Mouse (Mus musculus) cortical plate, adult 2 months (tissue): ENCODE measurements around the gene Rarres1. TPM values are rescaled to one million over a fixed set of nuclear protein-coding genes. Genes with fewer than 3 reads are reported as not detected.

ENCODE experiments used
- H3K27ac ChIP-seq: fragments of 200-500 bp; 2 replicates; pipeline ENCODE4 v1.5.1; 2012; ENCODE audit warnings: low read length, control low read depth, inconsistent platforms; ENCODE audit not compliant: insufficient read depth
- H3K4me1 ChIP-seq: fragments of 200-500 bp; 2 replicates; pipeline ENCODE4 v1.6.1; 2011; ENCODE audit warnings: low read length; ENCODE audit not compliant: control insufficient read depth, insufficient read depth
- H3K4me3 ChIP-seq: fragments of 200-500 bp; 2 replicates; pipeline ENCODE4 v1.5.1; 2011; ENCODE audit warnings: mild to moderate bottlenecking, low read length, control low read depth; ENCODE audit not compliant: insufficient read depth
- CTCF ChIP-seq: fragments of 200-500 bp; IDR thresholded peaks from 2 replicates; pipeline ENCODE4 v1.5.1; 2011; ENCODE audit warnings: mild to moderate bottlenecking, control low read depth, low read length; ENCODE audit not compliant: insufficient read depth; ENCODE audit errors: extremely low read depth
- POLR2A ChIP-seq: fragments of 200-500 bp; IDR thresholded peaks from 2 replicates; pipeline ENCODE4 v1.6.1; 2011; ENCODE audit warnings: mild to moderate bottlenecking, low read length, control low read depth; ENCODE audit not compliant: insufficient read depth; ENCODE audit errors: extremely low read depth
- polyA plus RNA-seq: library from polyadenylated mRNA; depleted of rRNA; stranded (reverse); fragments of >200 nt; gene quantifications from 2 replicates; pipeline ENCODE4 v1.2.3, GENCODE M21; 2012

The Rarres1 gene
- polyA plus RNA-seq, 1 experiment: 1.0 TPM

GRCm38 (mm10) chr3:67522709-67523108 is 7.4 kb upstream of the Rarres1 start:
- Histone ChIP-seq H3K4me3 (no peak overlapping the region), H3K4me1 (no peaks in the 10 kb centered on the region), H3K27ac (no peak overlapping the region)
- TF ChIP-seq POLR2A: no peak
- TF ChIP-seq CTCF: no peak

DNA sequence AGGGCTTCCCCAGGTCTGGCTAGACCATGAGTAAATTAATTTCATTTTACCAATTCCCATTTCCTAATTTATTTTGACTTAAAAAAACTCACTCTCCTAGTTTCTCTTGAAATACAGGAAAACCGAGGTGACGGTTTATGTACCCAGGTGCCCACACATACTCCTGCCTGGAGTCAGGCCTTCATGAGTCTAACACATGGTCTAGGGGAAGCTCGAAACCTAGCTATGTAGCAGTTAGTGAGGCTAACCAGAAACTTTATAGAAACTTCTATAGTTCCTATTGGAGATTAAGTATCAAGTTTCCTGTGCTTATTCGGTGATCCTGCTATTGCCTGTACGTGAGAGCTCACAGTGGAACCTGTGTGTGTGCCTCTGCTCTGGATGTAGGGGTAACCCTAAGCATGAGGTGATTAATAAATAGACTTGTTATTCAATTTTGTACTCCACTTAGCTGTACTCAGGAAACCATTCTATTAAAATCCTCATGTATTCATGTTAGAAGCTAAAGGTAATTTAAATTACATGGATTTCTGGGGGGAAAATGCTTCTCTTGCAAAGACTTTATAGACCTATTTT is 5.3 kb upstream of the Rarres1 start:
- no peak for TF ChIP-seq CTCF
- TF ChIP-seq POLR2A: no peak
- Histone ChIP-seq H3K4me3 (no peak overlapping the region), H3K4me1 (no peaks in the 10 kb centered on the region), H3K27ac (no peak overlapping the region)

GRCm38 (mm10) chr3:67514801-67515273 is 486 bp downstream of the Rarres1 start:
- Histone ChIP-seq H3K4me1 (no peaks in the 10 kb centered on the region), H3K27ac (no peak overlapping the region), H3K4me3 (peak overlapping the region; percentile 27)
- TF ChIP-seq CTCF (no peak), POLR2A (no peak)

GRCm38 (mm10) chr3:67512807-67513206 is 2.5 kb downstream of the Rarres1 start:
- no peak overlapping the region for H3K27ac ChIP-seq
- no peak for TF ChIP-seq POLR2A
- TF ChIP-seq CTCF: peak; percentile 92
- peaks cover 2% of the 10 kb centered on the region; the same call in 1 of the 2 replicates for H3K4me1 ChIP-seq
- H3K4me3 ChIP-seq: no peak overlapping the region

DNA sequence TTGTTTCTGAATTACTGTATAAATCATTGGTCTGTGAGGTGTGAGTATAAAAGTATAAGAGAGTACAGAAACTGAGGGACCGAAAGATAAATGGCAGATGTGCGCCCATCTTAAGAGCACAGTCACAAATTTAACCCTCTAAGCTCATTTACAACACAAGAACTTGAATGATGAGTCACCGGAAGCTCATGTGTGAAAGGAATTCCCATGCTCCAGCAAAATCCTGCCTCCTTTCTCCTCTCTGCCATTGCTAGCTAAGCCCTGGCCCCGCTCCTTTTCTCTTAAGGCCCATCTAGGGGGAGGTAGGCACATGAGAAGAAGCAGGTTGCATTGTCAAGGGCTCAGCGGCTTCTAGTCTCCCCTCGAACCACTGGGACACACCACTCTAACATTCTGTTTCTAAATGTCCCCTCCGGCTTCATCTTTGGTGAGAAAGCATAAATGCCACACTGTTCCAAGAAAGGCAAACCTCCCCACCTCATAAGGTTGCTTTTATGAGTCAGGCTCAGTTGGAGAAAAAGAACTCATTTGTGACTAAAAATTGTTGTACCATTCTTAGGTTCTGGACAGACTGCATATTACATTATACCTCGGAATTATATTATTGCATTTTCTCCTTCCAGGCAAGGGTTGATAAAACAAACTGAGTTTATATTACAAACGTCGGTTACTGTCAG is 7.0 kb downstream of the Rarres1 start:
- no peak overlapping the region for H3K27ac ChIP-seq
- H3K4me3 ChIP-seq: no peak overlapping the region
- peaks cover 2% of the 10 kb centered on the region; the same call in 1 of the 2 replicates for H3K4me1 ChIP-seq
- TF ChIP-seq CTCF: no peak

- no peak for TF ChIP-seq CTCF
- TF ChIP-seq POLR2A: no peak
- H3K27ac ChIP-seq: no peak overlapping the region
- H3K4me3 ChIP-seq: no peak overlapping the region
- peaks cover 2% of the 10 kb centered on the region; the same call in 1 of the 2 replicates for H3K4me1 ChIP-seq
Observed at GRCm38 (mm10) chr3:67505286-67505685, 10.0 kb downstream of the Rarres1 start.

DNA sequence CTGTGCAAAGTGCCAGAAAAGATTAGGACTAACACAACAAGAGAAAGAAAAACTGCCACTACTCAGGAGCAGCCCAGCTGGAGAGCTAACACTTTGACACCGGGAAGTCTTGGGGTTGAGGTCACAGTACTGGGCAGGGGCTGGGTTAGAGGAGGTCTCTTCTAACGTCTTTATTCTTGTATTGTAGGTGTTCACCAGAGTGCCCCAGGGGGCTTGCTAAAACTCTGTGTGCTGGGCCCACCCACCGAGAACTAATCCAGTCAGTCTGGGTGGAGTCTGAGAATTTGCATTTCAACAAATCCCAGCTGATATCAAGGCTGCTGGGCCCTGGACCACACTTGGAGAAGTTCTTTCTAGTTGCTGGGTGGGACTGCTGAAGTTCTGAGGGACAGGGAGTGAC is 11.4 kb downstream of the Rarres1 start:
- TF ChIP-seq POLR2A (no peak), CTCF (no peak)
- Histone ChIP-seq H3K27ac (no peak overlapping the region), H3K4me3 (no peak overlapping the region), H3K4me1 (peaks cover 2% of the 10 kb centered on the region; the same call in 1 of the 2 replicates)

DNA sequence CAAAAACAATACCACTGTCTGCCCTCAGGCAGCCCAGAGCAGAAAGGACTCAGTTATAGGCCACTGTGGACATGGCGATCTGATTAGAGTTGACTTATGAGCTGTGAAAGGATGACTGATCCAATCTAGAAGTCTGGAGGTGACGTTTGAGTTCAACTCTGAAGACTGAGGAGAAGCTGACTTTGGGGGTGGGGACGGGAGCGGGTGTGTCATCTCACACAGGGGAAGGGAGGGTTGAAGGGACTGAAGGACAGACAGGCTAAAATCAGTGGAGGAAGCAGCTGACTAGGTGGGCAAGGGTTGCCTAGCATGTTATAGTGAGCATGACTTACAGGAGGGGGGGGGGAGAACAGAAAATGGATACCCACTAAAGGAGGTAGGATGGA is 15.9 kb downstream of the Rarres1 start:
- Histone ChIP-seq H3K27ac (no peak overlapping the region), H3K4me1 (no peaks in the 10 kb centered on the region)
- no peak for TF ChIP-seq POLR2A
- TF ChIP-seq CTCF: no peak

DNA sequence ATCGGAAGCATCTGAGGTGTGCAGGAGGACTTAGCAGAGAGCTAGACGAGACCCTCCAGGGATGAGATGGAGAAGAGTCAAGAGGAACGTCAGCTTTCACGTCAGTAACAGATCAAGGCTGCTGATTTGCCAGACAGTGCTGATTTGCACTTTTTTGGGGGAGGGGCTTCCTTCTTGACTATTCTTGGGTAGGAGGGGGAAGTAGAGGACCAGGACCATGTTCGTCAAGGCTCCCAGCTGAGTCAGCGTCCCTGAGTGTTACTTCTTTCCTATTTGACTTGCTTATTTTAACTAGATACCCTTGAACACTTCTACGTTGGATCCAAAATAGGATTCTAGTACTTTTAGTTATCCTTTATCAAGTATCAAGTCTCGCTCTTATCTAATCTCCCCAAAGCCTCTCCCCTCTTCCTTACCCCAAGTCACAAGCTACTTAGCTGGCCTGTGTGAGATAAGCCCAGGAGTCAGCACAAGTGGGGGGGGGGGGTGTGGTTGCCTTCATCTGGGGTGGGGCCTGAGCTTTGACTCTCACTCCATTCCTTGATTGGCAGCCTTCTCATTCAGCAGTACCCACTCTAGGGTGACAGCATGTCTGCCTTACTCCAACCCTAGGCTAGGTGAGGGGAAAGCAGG is 16.4 kb downstream of the Rarres1 start:
- H3K4me3 ChIP-seq: no peak overlapping the region
- H3K27ac ChIP-seq: no peak overlapping the region
- no peak for TF ChIP-seq CTCF
- no peak for TF ChIP-seq POLR2A
- H3K4me1 ChIP-seq: no peaks in the 10 kb centered on the region

More for the DNA sequence above, 15.9 kb downstream of the Rarres1 start:
- H3K4me3 ChIP-seq: no peak overlapping the region

DNA sequence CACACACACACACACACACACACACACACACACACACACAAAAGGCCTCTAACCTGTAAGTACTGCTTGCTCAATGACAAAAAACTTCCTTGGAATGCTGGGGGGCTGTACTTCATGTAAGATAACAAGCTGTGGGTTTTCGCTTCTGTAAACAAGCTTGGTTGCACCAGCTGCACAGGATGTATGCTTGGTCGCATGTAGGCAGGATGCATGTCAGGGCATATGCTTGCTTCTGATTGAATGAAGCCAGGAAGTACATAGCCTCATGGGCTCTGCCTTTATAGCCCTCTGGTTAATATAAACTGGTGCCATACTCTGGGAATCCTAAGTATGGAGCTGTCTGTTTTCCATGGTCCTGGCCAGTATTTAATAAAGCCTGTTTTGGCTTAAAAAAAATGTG is 17.3 kb downstream of the Rarres1 start:
- Histone ChIP-seq H3K4me1 (no peaks in the 10 kb centered on the region), H3K4me3 (no peak overlapping the region), H3K27ac (no peak overlapping the region)
- TF ChIP-seq POLR2A (no peak), CTCF (no peak)
